Mouse (Mus musculus) ES-Bruce4 (cell line): Measurements from ENCODE around the gene Coa5.

Experiments
- EP300 ChIP-seq: IDR thresholded peaks from 2 replicates; pipeline ENCODE4 v1.6.1; 2011; ENCODE audit warnings: low read depth, low read length; ENCODE audit not compliant: insufficient read depth
- POLR2A ChIP-seq: IDR thresholded peaks from one replicate; pipeline ENCODE4 v1.8.1; 2011; ENCODE audit warnings: low read length; ENCODE audit not compliant: insufficient read depth

DNA sequence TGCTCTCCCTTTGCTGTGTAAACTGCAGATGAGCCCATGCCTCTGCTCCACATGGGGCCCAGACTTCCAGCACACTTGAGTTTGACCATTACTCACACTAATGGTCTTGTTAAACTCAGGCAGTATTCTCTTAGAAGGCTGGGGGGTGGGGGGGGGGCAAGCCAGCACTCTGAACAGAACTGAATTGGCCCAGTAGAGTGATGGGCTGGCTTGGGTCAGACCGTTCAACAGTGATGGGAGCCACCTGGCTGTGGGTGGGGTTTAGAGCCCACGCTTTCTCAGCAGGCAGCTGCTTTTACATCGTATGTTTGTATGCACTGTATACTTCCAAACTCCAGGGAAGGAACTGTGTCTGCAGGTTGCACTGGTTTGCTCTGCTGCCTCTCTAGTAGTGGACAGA lies 30.9 kb downstream of the Coa5 start:
- TF ChIP-seq EP300 (no peak), POLR2A (no peak)
